Mouse (Mus musculus): Measurements from ENCODE around the gene Slc19a1. TPM values are rescaled to one million over a fixed set of nuclear protein-coding genes. Genes with fewer than 3 reads are reported as not detected.

The Slc19a1 gene
- polyA plus RNA-seq, 1 experiment from 2014 or later, result 13.9 TPM

DNA sequence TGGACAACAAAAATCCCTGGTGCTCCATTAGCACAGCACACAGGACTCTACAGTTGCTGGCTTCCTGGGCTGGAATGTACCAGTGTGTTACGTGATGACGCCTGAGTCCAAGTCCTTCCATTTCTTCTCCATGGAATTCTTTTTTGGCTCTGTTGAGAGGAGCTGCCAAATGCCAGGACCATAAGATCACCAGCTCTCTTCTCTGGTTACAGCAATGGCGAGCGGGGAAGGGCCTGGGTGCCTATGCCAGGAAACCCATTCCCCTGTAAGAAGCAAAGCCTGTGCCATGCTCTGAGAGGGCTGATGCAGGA is 65.8 kb downstream of the Slc19a1 start:
- DNase-seq (ENCODE audit: low spot score) (no peak), ATAC-seq (ENCODE audit: low FRiP score, low TSS enrichment) (peak; percentile 74; the same call in 1 of the 2 replicates)
- peak overlapping the region; percentile 65; the same call in 1 of the 2 replicates for H3K27ac ChIP-seq (replicated peaks)

DNA sequence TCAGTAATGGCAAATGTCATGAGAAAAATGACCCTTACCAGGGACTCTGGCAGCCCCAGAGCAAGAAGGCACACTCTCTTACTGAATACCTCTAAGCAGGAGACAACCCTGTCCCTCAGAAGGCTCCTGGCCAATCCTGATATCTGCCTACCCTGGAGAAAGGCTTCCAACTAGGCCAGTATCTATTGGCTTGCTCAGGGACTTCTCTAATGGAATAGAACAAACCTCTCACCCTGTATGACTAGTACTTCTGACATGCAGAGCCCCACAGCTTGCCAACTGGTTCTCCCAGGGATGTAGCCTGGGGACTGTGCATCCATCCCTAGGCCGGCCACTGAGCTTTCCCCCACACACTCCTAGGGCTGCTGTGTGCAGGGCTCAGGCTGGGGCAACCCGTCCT is 66.6 kb downstream of the Slc19a1 start:
- TF ChIP-seq EP300 (optimal IDR thresholded peaks at IDR 0.05), result no peak
- TF ChIP-seq CTCF (IDR thresholded peaks at IDR 0.05; ENCODE audit: low read depth), result no peak
- no peak for ATAC-seq (ENCODE audit: low FRiP score, low TSS enrichment)
- Histone ChIP-seq H3K36me3 (ENCODE audit: control insufficient read depth, insufficient read depth, low read length) (no peaks in the 10 kb centered on the region), H3K27me3 (ENCODE audit: control insufficient read depth, insufficient read depth, low read length) (no peaks in the 10 kb centered on the region), H3K27ac (replicated peaks) (peak overlapping the region; percentile 65; the same call in 1 of the 2 replicates), H3K4me3 (ENCODE audit: low read depth, low read length) (no peak overlapping the region), H3K4me1 (replicated peaks; ENCODE audit: control insufficient read depth, insufficient read depth) (no peaks in the 10 kb centered on the region; the same call in 1 of the 2 replicates), H3K9me3 (ENCODE audit: control insufficient read depth, low read length) (no peaks in the 10 kb centered on the region), H3K9ac (ENCODE audit: low read length) (no peak overlapping the region), H3K4me2 (replicated peaks; ENCODE audit: low read depth) (no peak overlapping the region)
- 69% methylated on average over 2 of the region's 2 CpGs for WGBS
- no peak for DNase-seq (ENCODE audit: low spot score)

More for the DNA sequence above, 65.8 kb downstream of the Slc19a1 start:
- Histone ChIP-seq H3K9me3 (ENCODE audit: control insufficient read depth, low read length) (no peaks in the 10 kb centered on the region; the same call in 1 of the 2 replicates), H3K4me2 (replicated peaks; ENCODE audit: low read depth) (no peak overlapping the region), H3K9ac (ENCODE audit: low read length) (no peak overlapping the region), H3K4me1 (replicated peaks; ENCODE audit: control insufficient read depth, insufficient read depth) (no peaks in the 10 kb centered on the region; the same call in 1 of the 2 replicates), H3K4me3 (ENCODE audit: low read depth, low read length) (no peak overlapping the region), H3K27me3 (ENCODE audit: control insufficient read depth, insufficient read depth, low read length) (no peaks in the 10 kb centered on the region), H3K36me3 (ENCODE audit: control insufficient read depth, insufficient read depth, low read length) (no peaks in the 10 kb centered on the region)
- TF ChIP-seq EP300 (optimal IDR thresholded peaks at IDR 0.05) (no peak), CTCF (IDR thresholded peaks at IDR 0.05; ENCODE audit: low read depth) (no peak)
- WGBS, result 42% methylated on average over 4 of the region's 4 CpGs

- H3K27me3 ChIP-seq (ENCODE audit: control insufficient read depth, insufficient read depth, low read length), result no peaks in the 10 kb centered on the region
- no peak for DNase-seq (ENCODE audit: low spot score)
- ATAC-seq (ENCODE audit: low FRiP score, low TSS enrichment), result no peak
- no peaks in the 10 kb centered on the region; the same call in 1 of the 2 replicates for H3K4me1 ChIP-seq (replicated peaks; ENCODE audit: control insufficient read depth, insufficient read depth)
- H3K36me3 ChIP-seq (ENCODE audit: control insufficient read depth, insufficient read depth, low read length), result no peaks in the 10 kb centered on the region
- no peak overlapping the region for H3K27ac ChIP-seq (replicated peaks)
- no peak overlapping the region for H3K4me3 ChIP-seq (ENCODE audit: low read depth, low read length)
- TF ChIP-seq EP300 (optimal IDR thresholded peaks at IDR 0.05) (no peak), CTCF (IDR thresholded peaks at IDR 0.05; ENCODE audit: low read depth) (no peak)
- WGBS, result 73% methylated on average over 4 of the region's 4 CpGs
- no peaks in the 10 kb centered on the region for H3K9me3 ChIP-seq (ENCODE audit: control insufficient read depth, low read length)
- H3K9ac ChIP-seq (ENCODE audit: low read length), result no peak overlapping the region
- no peak overlapping the region for H3K4me2 ChIP-seq (replicated peaks; ENCODE audit: low read depth)
Observed at GRCm38 (mm10) chr10:77099777-77100176, 67.7 kb downstream of the Slc19a1 start.

DNA sequence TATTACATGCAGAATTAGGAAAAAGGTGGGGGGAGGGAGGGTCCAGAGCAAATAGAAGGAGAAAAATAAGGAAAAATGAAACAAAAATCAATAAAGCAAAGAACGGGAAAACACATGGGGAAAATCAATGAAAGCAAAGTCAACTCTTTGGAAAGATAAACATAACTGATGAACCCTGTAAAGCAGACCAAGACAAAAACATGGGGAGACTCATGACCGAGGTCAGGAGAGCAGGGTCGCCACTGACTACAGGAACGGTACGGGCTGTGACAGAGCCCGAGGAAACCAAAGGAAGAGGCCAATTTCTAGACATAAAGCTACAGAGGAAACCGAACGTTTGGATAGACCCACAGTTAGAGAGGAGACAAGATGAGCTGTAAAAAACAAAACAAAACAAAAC is 71.6 kb downstream of the Slc19a1 start:
- no peak for ATAC-seq (ENCODE audit: low FRiP score, low TSS enrichment)
- DNase-seq (ENCODE audit: low spot score), result no peak
- no peaks in the 10 kb centered on the region for H3K4me1 ChIP-seq (replicated peaks; ENCODE audit: control insufficient read depth, insufficient read depth)
- TF ChIP-seq CTCF (IDR thresholded peaks at IDR 0.05; ENCODE audit: low read depth), result no peak
- H3K27ac ChIP-seq (replicated peaks), result no peak overlapping the region
- no peaks in the 10 kb centered on the region for H3K27me3 ChIP-seq (ENCODE audit: control insufficient read depth, insufficient read depth, low read length)
- H3K36me3 ChIP-seq (ENCODE audit: control insufficient read depth, insufficient read depth, low read length), result no peaks in the 10 kb centered on the region
- no peak overlapping the region for H3K9ac ChIP-seq (ENCODE audit: low read length)
- H3K4me2 ChIP-seq (replicated peaks; ENCODE audit: low read depth), result no peak overlapping the region
- 26% methylated on average over 8 of the region's 8 CpGs for WGBS
- no peaks in the 10 kb centered on the region for H3K9me3 ChIP-seq (ENCODE audit: control insufficient read depth, low read length)
- H3K4me3 ChIP-seq (ENCODE audit: low read depth, low read length), result no peak overlapping the region

DNA sequence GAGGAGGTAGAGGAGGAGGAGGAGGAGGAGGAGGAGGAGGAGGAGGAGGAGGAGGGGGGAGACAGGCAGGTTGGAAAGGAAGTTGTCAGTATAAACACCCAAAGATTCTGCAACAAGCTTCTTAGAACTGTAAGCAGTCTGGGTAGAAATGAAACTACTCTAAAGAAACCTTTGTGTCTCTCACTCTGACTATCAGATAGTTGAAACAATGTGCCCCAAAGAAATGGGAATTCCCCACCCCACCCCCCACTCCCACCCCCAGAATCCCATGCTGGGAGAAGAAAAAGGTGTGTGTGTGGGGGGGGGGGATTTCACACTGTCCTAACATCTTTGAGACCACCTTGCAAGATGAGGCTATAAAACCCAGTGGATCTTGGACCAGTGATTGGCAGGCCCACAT is 72.3 kb downstream of the Slc19a1 start:
- Histone ChIP-seq H3K4me1 (replicated peaks; ENCODE audit: control insufficient read depth, insufficient read depth) (no peaks in the 10 kb centered on the region), H3K9ac (ENCODE audit: low read length) (no peak overlapping the region), H3K27me3 (ENCODE audit: control insufficient read depth, insufficient read depth, low read length) (no peaks in the 10 kb centered on the region), H3K27ac (replicated peaks) (no peak overlapping the region), H3K4me3 (ENCODE audit: low read depth, low read length) (no peak overlapping the region), H3K9me3 (ENCODE audit: control insufficient read depth, low read length) (no peaks in the 10 kb centered on the region), H3K36me3 (ENCODE audit: control insufficient read depth, insufficient read depth, low read length) (no peaks in the 10 kb centered on the region), H3K4me2 (replicated peaks; ENCODE audit: low read depth) (no peak overlapping the region)
- TF ChIP-seq CTCF (IDR thresholded peaks at IDR 0.05; ENCODE audit: low read depth), result no peak
- no peak for TF ChIP-seq EP300 (optimal IDR thresholded peaks at IDR 0.05)
- DNase-seq (ENCODE audit: low spot score), result no peak
- ATAC-seq (ENCODE audit: low FRiP score, low TSS enrichment), result no peak

- no peak for ATAC-seq (ENCODE audit: low FRiP score, low TSS enrichment)
- no peak overlapping the region for H3K4me3 ChIP-seq (ENCODE audit: low read depth, low read length)
- peaks cover 5% of the 10 kb centered on the region; the same call in 1 of the 2 replicates for H3K4me1 ChIP-seq (replicated peaks; ENCODE audit: control insufficient read depth, insufficient read depth)
- no peaks in the 10 kb centered on the region for H3K9me3 ChIP-seq (ENCODE audit: control insufficient read depth, low read length)
- H3K36me3 ChIP-seq (ENCODE audit: control insufficient read depth, insufficient read depth, low read length), result no peaks in the 10 kb centered on the region
- H3K27me3 ChIP-seq (ENCODE audit: control insufficient read depth, insufficient read depth, low read length), result no peaks in the 10 kb centered on the region
- 81% methylated on average over 4 of the region's 4 CpGs for WGBS
- H3K27ac ChIP-seq (replicated peaks), result no peak overlapping the region
- TF ChIP-seq CTCF (IDR thresholded peaks at IDR 0.05; ENCODE audit: low read depth) (no peak), EP300 (optimal IDR thresholded peaks at IDR 0.05) (no peak)
- H3K4me2 ChIP-seq (replicated peaks; ENCODE audit: low read depth), result no peak overlapping the region
- no peak overlapping the region for H3K9ac ChIP-seq (ENCODE audit: low read length)
- DNase-seq (ENCODE audit: low spot score), result no peak
Observed at GRCm38 (mm10) chr10:77108106-77108505, 76.1 kb downstream of the Slc19a1 start.
